ENCODE assay signal across 7 mouse cellular contexts in genomic region chr1:65186287-65187073, GRCm38 (mm10). TPM values are rescaled to one million over a fixed set of nuclear protein-coding genes. Genes with fewer than 3 reads are reported as not detected.
A peak's percentile ranks its signal among the peaks of the same experiment; 100 is the strongest.
DNase-seq lines count a peak whose midpoint lies in the region; ATAC-seq lines count a peak whose summit lies in the region.

Gene Idh1 (minus strand): TSS chr1:65186500.
Gene Pikfyve (plus strand): TSS chr1:65186683.

- WGBS in limb, embryonic 10.5 days, result under 1% methylated on average over 70 of the region's 71 CpGs
- WGBS in midbrain, embryonic 13.5 days, result under 1% methylated on average over 71 of the region's 71 CpGs

- no peaks in the 10 kb centered on the region for H3K9me3 ChIP-seq in limb, embryonic 10.5 days (replicated peaks)
- no peaks in the 10 kb centered on the region for H3K9me3 ChIP-seq in midbrain, embryonic 13.5 days

- peak within 1 kb of the TSS; percentile 67 for H3K4me2 ChIP-seq in midbrain, embryonic 13.5 days (replicated peaks)

- DNase-seq in adrenal gland, adult 8-10 months, result peak; percentile 96
- peak; percentile 98 for DNase-seq in embryo, embryonic 9.5 days (ENCODE audit: extremely low spot score)
- DNase-seq in kidney, adult 11 months, result peak; percentile 97
- DNase-seq in limb, embryonic 10.5 days (ENCODE audit: low spot score), result peak; percentile 94
- peak; percentile 96 for DNase-seq in spleen, adult 12 weeks (ENCODE audit: low spot score)

- peaks cover 17% of the 10 kb centered on the region for H3K4me1 ChIP-seq in limb, embryonic 10.5 days
- H3K4me1 ChIP-seq in midbrain, embryonic 13.5 days (replicated peaks), result peaks cover 20% of the 10 kb centered on the region

- peak within 1 kb of the TSS; percentile 90 for H3K27ac ChIP-seq in limb, embryonic 10.5 days
- H3K27ac ChIP-seq in midbrain, embryonic 13.5 days, result peak within 1 kb of the TSS; percentile 90

- no peaks in the 10 kb centered on the region for H3K27me3 ChIP-seq in limb, embryonic 10.5 days (ENCODE audit: low read depth, poor library complexity, severe bottlenecking)
- H3K27me3 ChIP-seq in midbrain, embryonic 13.5 days, result no peaks in the 10 kb centered on the region

- H3K4me3 ChIP-seq in limb, embryonic 10.5 days, result peak within 1 kb of the TSS; percentile 97
- peak within 1 kb of the TSS; percentile 81 for H3K4me3 ChIP-seq in midbrain, embryonic 13.5 days (replicated peaks)

- peak within 1 kb of the TSS; percentile 95 for H3K9ac ChIP-seq in midbrain, embryonic 13.5 days (replicated peaks)

- H3K36me3 ChIP-seq in limb, embryonic 10.5 days, result no peaks in the 10 kb centered on the region
- 0 out of 2 replicates have a peak, but pooled peaks cover 3% of the 10 kb centered on the region for H3K36me3 ChIP-seq in midbrain, embryonic 13.5 days

- ATAC-seq in granulocyte monocyte progenitor cell, adult 5-6 weeks (replicated peaks; ENCODE audit: poor library complexity, severe bottlenecking), result peak; percentile 98
- peak; percentile 99 for ATAC-seq in midbrain, embryonic 13.5 days

RNA-seq across cellular contexts. Expression of gene Idh1, which starts in this region (rescaled TPM):
- total RNA-seq in adrenal gland, adult 8-10 months (2022), result 100 to 1,000 TPM; 588 to 738 (median 679) TPM
- total RNA-seq in granulocyte monocyte progenitor cell, adult 5-6 weeks (2014; fragmentation: Nextera tagmentation), result 98.5 and 119 TPM in 2 replicates
- total RNA-seq in granulocyte monocyte progenitor cell, adult 5-6 weeks (2017), result 214 and 218 TPM in 2 replicates
- 147 and 173 TPM in 2 replicates for polyA plus RNA-seq in limb, embryonic 10.5 days (2016; fragmentation: Nextera tagmentation; extraction: Ambion mirVana)
- polyA plus RNA-seq in midbrain, embryonic 13.5 days (2015; fragmentation: Nextera tagmentation; extraction: Ambion mirVana), result 517 and 568 TPM in 2 replicates

RNA-seq across cellular contexts. Expression of gene Pikfyve, which starts in this region (rescaled TPM):
- total RNA-seq in adrenal gland, adult 8-10 months (2022), result 10 to 100 TPM; 36.5 to 49.2 (median 40.3) TPM
- 23.0 and 26.7 TPM in 2 replicates for total RNA-seq in granulocyte monocyte progenitor cell, adult 5-6 weeks (2014; fragmentation: Nextera tagmentation)
- total RNA-seq in granulocyte monocyte progenitor cell, adult 5-6 weeks (2017), result 27.9 and 29.8 TPM in 2 replicates
- polyA plus RNA-seq in limb, embryonic 10.5 days (2016; fragmentation: Nextera tagmentation; extraction: Ambion mirVana), result 13.1 and 13.2 TPM in 2 replicates
- polyA plus RNA-seq in midbrain, embryonic 13.5 days (2015; fragmentation: Nextera tagmentation; extraction: Ambion mirVana), result 14.4 and 16.2 TPM in 2 replicates

Comparison
In these comparisons a context has a peak if more than half of its experiments do, and no peak if none do; other contexts are left out.
1. Peak in every context shown above with its lines: DNase-seq, ATAC-seq, H3K4me3 ChIP-seq and H3K27ac ChIP-seq.